Mouse (Mus musculus) forebrain, embryonic 12.5 days (tissue): ENCODE measurements at regions not wholly inside any gene's neighbourhood (a gene's known extent, or its start where the extent isn't known, plus 50 kb on each side); places are given as distances from the start of the nearest gene placed in this dataset.

Experiments
- ATAC-seq: fragments of 200-750 bp; cut with Nextera tagmentation; 2 replicates; pipeline ENCODE4 v1.8.0; 2017; ENCODE audit warnings: moderate TSS enrichment; ENCODE audit not compliant: low FRiP score
- H3K27ac ChIP-seq: fragments of 300-500 bp; sonication (generic); 2 replicates; pipeline ENCODE4 v1.5.1; 2016; ENCODE audit warnings: mild to moderate bottlenecking
- H3K27me3 ChIP-seq: fragments of 300-500 bp; sonication (generic); 2 replicates; pipeline ENCODE4 v1.6.1; 2016; ENCODE audit warnings: mild to moderate bottlenecking
- H3K36me3 ChIP-seq: fragments of 300-500 bp; sonication (generic); replicated peaks from 2 replicates; pipeline ENCODE4 v1.6.1; 2016; ENCODE audit warnings: mild to moderate bottlenecking
- H3K4me1 ChIP-seq: fragments of 300-500 bp; sonication (generic); 2 replicates; pipeline ENCODE4 v1.6.1; 2016
- H3K4me2 ChIP-seq: fragments of 300-500 bp; sonication (generic); 2 replicates; pipeline ENCODE4 v1.6.1; 2016; ENCODE audit warnings: mild to moderate bottlenecking, moderate library complexity
- H3K4me3 ChIP-seq: fragments of 300-500 bp; sonication (generic); replicated peaks from 2 replicates; pipeline ENCODE4 v1.5.1; 2016; ENCODE audit warnings: mild to moderate bottlenecking
- H3K9ac ChIP-seq: fragments of 300-500 bp; sonication (generic); 2 replicates; pipeline ENCODE4 v1.6.1; 2016; ENCODE audit warnings: mild to moderate bottlenecking
- H3K9me3 ChIP-seq: fragments of 300-500 bp; sonication (generic); 2 replicates; pipeline ENCODE4 v1.6.1; 2016
- WGBS: fragments of 180-500 bp; shearing (Covaris S2); methylation state at CpG from one replicate; pipeline ENCODE4 v1.1.7; 2016; 5-methylcytosine and 5-hydroxymethylcytosine counted together

GRCm38 (mm10) chr7:83140658-83141057, 273.5 kb downstream of the Mex3b start:
- H3K9ac ChIP-seq: no peak overlapping the region
- H3K27me3 ChIP-seq: no peaks in the 10 kb centered on the region
- no peak overlapping the region for H3K4me3 ChIP-seq
- no peak overlapping the region for H3K4me2 ChIP-seq
- WGBS: 88% methylated on average over 3 of the region's 3 CpGs
- H3K27ac ChIP-seq: no peak overlapping the region
- no peaks in the 10 kb centered on the region for H3K36me3 ChIP-seq
- no peaks in the 10 kb centered on the region for H3K9me3 ChIP-seq
- H3K4me1 ChIP-seq: no peaks in the 10 kb centered on the region
- no peak for ATAC-seq

DNA sequence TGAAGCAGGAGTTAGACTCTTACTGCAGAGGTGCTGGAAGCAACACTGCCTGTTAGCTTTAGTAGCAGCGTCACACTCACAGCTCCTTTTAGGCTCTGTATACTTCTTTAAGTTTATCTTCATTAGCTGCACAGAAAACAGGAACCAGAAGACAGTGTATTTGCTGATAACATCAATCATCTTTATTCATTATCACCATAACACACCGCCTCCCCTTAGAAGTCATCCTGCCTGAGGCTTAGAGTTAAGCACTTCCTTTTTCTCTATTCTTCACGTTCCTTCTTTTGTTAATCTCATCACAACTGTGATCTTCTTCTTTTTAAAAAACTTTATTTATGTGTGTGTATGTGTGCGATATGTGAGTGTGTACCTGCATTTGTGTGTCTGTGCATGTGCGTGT, 276.9 kb downstream of the Mex3b start:
- 84% methylated on average over 5 of the region's 5 CpGs for WGBS

DNA sequence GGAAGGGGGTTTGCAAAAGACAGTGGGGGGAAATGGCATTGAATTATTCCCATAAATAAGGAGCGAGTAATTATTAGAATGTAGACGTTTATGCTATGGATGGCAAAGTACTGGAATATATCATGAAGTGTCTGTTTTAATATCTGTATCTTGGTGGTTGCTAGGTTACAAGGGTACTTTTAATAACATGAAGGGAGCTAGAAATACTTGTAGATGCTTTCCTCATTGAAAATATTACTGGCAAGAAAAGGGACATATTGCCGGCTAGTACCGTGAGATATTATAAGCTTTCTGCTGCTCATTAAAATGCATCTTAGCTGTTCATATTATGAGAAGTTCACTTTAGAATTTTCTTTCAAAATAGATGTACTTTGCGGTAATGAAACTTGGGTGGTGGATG, 278.4 kb downstream of the Mex3b start:
- no peaks in the 10 kb centered on the region for H3K4me1 ChIP-seq
- no peak overlapping the region for H3K4me2 ChIP-seq
- no peaks in the 10 kb centered on the region for H3K9me3 ChIP-seq
- H3K9ac ChIP-seq: no peak overlapping the region
- H3K27me3 ChIP-seq: no peaks in the 10 kb centered on the region
- H3K27ac ChIP-seq: no peak overlapping the region
- no peak for ATAC-seq
- no peak overlapping the region for H3K4me3 ChIP-seq
- H3K36me3 ChIP-seq: no peaks in the 10 kb centered on the region
- 90% methylated on average over 5 of the region's 5 CpGs for WGBS

More for the DNA sequence above, 276.9 kb downstream of the Mex3b start:
- Histone ChIP-seq H3K4me1 (no peaks in the 10 kb centered on the region), H3K27ac (no peak overlapping the region), H3K27me3 (no peaks in the 10 kb centered on the region), H3K36me3 (no peaks in the 10 kb centered on the region), H3K9ac (no peak overlapping the region), H3K4me3 (no peak overlapping the region), H3K9me3 (no peaks in the 10 kb centered on the region), H3K4me2 (no peak overlapping the region)
- ATAC-seq: no peak

DNA sequence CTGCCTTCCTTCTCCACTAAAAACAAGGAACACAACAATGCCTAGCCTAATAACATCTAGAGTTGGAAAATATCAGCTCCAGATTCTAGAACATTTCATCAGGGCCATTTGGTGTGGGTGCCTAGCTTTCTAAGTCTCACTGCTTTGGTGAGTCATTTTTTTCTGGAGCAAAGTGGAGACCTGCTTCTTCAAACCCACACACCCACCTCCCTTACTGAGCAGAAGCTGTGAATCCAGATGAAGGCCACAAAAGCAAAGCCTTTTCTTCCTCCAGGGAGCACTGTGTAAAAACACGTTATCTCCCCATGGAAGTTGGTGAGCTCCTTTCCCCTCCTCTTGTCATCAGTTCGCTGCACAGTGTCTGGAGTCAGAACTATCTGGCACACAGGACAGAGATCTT, 294.1 kb downstream of the Mex3b start:
- Histone ChIP-seq H3K4me1 (no peaks in the 10 kb centered on the region), H3K36me3 (no peaks in the 10 kb centered on the region), H3K4me2 (no peak overlapping the region), H3K9me3 (no peaks in the 10 kb centered on the region), H3K4me3 (no peak overlapping the region), H3K27me3 (no peaks in the 10 kb centered on the region), H3K27ac (no peak overlapping the region), H3K9ac (no peak overlapping the region)
- no peak for ATAC-seq
- WGBS: 83% methylated on average over 2 of the region's 2 CpGs

- H3K9ac ChIP-seq: no peak overlapping the region
- no peak overlapping the region for H3K4me3 ChIP-seq
- no peaks in the 10 kb centered on the region for H3K4me1 ChIP-seq
- H3K9me3 ChIP-seq: no peaks in the 10 kb centered on the region
- ATAC-seq: no peak
- no peaks in the 10 kb centered on the region for H3K27me3 ChIP-seq
- no peaks in the 10 kb centered on the region for H3K36me3 ChIP-seq
- no peak overlapping the region for H3K4me2 ChIP-seq
- H3K27ac ChIP-seq: no peak overlapping the region
- WGBS: 89% methylated on average over 3 of the region's 3 CpGs
These were observed 295.7 kb downstream of the Mex3b start for GRCm38 (mm10) chr7:83162868-83163267.

- H3K27ac ChIP-seq: no peak overlapping the region
- no peak overlapping the region for H3K9ac ChIP-seq
- ATAC-seq: no peak
- H3K4me2 ChIP-seq: no peak overlapping the region
- H3K36me3 ChIP-seq: no peaks in the 10 kb centered on the region
- no peaks in the 10 kb centered on the region for H3K4me1 ChIP-seq
- H3K9me3 ChIP-seq: no peaks in the 10 kb centered on the region
- no peak overlapping the region for H3K4me3 ChIP-seq
- no peaks in the 10 kb centered on the region for H3K27me3 ChIP-seq
- WGBS: 100% methylated on average over 1 of the region's 1 CpGs
These were observed 312.3 kb downstream of the Mex3b start for GRCm38 (mm10) chr7:83179403-83179802.

DNA sequence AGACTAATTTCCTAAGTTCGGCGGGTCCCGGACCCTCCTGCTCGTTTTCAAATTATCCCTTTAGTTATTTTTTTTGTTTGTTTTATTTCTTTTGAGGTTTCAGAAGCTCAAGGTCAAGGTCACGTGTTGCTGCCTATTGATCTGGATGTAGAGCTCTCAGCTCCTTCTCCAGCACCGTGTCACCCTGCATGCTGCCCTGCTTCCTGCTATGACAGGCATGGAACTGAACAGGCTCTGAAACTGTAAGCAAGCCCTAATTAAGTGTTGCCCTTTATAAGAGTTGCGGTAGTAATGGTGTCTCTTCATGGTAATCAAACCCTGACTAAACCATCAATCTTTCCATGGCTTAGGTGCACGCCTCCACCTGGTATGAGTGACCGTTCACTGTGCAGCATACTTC, 319.2 kb downstream of the Mex3b start:
- no peak overlapping the region for H3K4me2 ChIP-seq
- no peaks in the 10 kb centered on the region for H3K9me3 ChIP-seq
- H3K27ac ChIP-seq: no peak overlapping the region
- H3K27me3 ChIP-seq: no peaks in the 10 kb centered on the region
- no peak overlapping the region for H3K9ac ChIP-seq
- 91% methylated on average over 9 of the region's 9 CpGs for WGBS
- H3K4me1 ChIP-seq: no peaks in the 10 kb centered on the region
- no peaks in the 10 kb centered on the region for H3K36me3 ChIP-seq
- no peak overlapping the region for H3K4me3 ChIP-seq
- ATAC-seq: no peak

DNA sequence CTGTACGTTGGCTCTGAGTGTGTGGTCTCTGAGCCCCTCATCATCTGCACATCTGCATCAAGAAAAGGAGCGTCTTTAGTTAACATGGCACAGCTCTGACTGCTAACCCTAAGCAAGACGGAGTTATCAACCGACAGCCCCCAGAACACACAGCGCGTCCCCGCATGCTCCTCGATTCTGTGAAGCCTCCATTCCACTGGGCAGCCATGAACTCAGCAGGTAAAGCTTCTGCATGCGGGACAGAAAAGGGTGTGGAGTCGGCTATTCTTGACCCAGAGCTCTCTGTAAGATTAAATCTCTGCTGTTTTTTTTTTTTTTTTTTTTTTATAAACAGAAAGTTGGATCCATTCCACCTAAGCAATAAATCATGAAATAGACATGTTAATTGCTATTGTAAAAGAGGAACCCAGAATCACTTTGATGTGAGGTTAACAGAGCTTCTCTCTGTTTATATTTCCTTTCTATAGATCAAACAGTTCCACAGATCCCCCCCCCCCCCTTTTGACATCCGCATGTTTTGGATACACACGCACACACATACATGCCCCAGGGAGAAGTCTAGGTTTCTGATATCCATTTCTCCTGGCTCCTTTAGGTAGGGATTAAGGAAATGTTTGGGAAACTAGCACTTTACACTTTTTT, 328.9 kb downstream of the Mex3b start:
- ATAC-seq: no peak
- Histone ChIP-seq H3K4me2 (no peak overlapping the region), H3K9ac (no peak overlapping the region), H3K4me3 (no peak overlapping the region), H3K27ac (no peak overlapping the region), H3K4me1 (peaks cover 8% of the 10 kb centered on the region), H3K27me3 (no peaks in the 10 kb centered on the region), H3K9me3 (no peaks in the 10 kb centered on the region), H3K36me3 (no peaks in the 10 kb centered on the region)
- WGBS: 91% methylated on average over 12 of the region's 12 CpGs

DNA sequence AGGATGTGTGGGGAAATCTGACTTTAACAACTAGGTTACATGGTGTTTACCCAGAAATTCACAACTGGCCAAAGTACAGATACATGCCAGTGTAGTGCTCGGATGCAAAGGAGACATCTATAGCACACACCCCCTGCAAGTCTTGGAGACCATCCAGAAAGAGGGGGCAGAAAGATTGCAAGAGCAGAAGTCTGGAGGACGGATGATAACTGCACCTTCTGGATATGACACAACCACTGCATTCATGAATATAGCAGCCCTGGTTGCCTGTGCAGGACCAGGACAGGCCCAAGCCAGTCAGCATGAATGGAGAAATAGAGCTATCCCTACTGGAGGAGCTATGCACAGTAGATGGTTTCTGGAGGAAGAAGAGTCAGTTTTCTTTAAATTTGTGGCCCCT, 330.4 kb downstream of the Mex3b start:
- H3K9ac ChIP-seq: no peak overlapping the region
- WGBS: 68% methylated on average over 2 of the region's 2 CpGs
- H3K27me3 ChIP-seq: no peaks in the 10 kb centered on the region
- no peak for ATAC-seq
- no peak overlapping the region for H3K27ac ChIP-seq
- peaks cover 23% of the 10 kb centered on the region for H3K4me1 ChIP-seq
- H3K4me3 ChIP-seq: no peak overlapping the region
- H3K9me3 ChIP-seq: no peaks in the 10 kb centered on the region
- no peaks in the 10 kb centered on the region for H3K36me3 ChIP-seq
- H3K4me2 ChIP-seq: no peak overlapping the region

DNA sequence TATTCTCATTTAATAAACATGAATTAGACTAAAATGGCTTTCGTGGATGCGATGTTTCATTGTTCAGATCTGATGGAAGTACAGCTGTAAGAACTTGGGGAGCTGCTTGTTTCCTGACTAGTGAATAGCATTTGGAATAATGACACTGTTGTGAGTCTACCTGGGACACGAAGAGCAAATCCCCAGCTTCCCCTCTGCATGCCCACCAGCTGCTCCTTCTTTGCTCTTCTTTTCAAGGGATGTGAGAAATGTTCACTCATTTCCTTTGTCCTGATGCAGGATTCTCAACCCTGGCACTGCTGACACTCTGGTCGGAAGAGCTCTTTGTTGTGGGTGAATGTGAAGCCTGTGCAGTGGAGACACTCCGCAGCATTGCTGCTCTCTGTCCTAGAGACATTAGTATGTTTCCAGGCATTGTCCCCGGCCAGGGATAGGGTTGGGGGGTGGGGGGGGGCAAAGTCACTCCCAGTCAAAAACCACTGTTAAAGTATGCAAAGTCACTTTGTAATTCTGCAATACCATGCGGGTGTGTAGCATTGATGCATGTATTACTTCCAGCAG, 334.1 kb downstream of the Mex3b start:
- peak; percentile 44; the same call in 1 of the 2 replicates for ATAC-seq
- 40% methylated on average over 7 of the region's 7 CpGs for WGBS
- H3K27me3 ChIP-seq: peaks cover 3% of the 10 kb centered on the region; the same call in 1 of the 2 replicates

DNA sequence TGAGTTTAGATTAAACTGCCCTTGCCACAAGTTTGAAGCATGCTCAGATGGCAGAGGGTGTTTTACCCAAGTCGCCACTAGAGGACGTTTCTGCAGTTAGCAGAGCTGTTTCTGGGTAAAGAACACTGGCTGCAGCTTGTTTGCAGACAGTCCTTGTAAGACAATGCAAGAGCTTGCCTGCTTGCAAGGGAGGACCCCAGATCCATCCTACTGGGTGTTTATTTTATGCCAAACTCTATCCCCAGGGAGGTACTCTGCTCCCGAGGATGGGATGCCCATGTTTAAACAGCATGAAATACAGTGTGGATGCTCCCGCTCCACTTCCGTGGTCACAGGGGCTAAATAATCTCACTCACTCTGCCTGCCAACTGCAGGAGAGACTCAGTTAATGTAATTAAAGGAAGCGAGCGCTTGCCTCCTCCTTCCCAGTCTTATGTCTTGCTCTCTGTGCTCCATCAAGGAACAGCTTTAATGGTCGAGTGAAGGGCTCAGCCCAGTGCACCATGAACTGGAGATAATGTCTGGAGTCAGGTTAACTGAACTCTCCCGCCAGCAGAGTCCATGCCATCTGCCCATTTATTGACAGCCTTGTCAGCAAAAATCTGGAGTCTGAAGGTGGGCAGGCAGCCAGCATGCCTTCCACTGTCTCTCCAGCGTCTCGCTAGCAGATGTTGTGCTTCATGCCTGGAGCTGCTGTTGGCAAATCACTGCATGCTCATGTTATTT, 334.8 kb downstream of the Mex3b start:
- 10% methylated on average over 11 of the region's 11 CpGs for WGBS
- Histone ChIP-seq H3K4me3 (peak overlapping the region; percentile 19), H3K9ac (peak overlapping the region; percentile 40), H3K27ac (peak overlapping the region; percentile 91), H3K9me3 (no peaks in the 10 kb centered on the region), H3K36me3 (no peaks in the 10 kb centered on the region), H3K4me2 (peak overlapping the region; percentile 54), H3K27me3 (peaks cover 3% of the 10 kb centered on the region; the same call in 1 of the 2 replicates), H3K4me1 (peaks cover 50% of the 10 kb centered on the region)
- peak; percentile 82 for ATAC-seq

More for the DNA sequence above, 334.1 kb downstream of the Mex3b start:
- H3K9me3 ChIP-seq: no peaks in the 10 kb centered on the region
- H3K4me3 ChIP-seq: no peak overlapping the region
- H3K27ac ChIP-seq: peak overlapping the region; percentile 91
- H3K36me3 ChIP-seq: no peaks in the 10 kb centered on the region
- H3K9ac ChIP-seq: peak overlapping the region; percentile 18; the same call in 1 of the 2 replicates
- H3K4me2 ChIP-seq: peak overlapping the region; percentile 54
- peaks cover 50% of the 10 kb centered on the region for H3K4me1 ChIP-seq

DNA sequence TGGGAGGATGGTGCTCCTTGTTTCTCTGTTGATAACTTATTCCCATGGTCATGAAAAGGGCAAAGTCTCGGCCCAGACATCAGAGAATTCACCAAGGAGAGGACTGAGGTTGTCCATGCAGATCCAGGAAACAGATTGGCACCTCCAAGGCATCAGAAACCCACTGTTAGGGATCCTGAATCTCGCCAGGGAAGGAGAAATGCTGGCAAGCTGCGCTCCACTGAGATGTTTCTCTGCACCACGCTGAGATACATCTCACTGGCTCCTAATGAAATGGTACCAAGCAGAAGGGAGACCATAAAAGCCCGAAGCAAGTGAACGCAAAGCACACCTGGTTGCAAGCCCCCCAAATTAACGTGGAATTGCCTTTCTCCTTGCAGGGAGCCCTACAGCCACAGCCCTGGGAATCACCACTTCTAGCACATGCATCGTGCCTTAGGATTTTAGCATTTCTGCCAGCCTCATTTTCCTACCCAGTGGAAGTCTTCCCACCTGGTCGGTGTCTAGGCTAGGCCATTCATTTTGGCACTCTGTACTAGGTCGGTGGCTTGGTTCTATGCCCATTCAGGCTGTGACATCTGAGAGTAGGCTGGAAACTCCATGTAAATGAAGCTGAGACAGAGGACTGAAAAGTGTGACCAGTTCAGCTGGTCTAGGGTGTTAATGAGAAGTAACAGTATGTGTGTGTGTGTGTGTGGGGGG, 336.3 kb downstream of the Mex3b start:
- H3K36me3 ChIP-seq: no peaks in the 10 kb centered on the region
- H3K4me3 ChIP-seq: no peak overlapping the region
- H3K9ac ChIP-seq: no peak overlapping the region
- peaks cover 50% of the 10 kb centered on the region for H3K4me1 ChIP-seq
- H3K9me3 ChIP-seq: no peaks in the 10 kb centered on the region
- peak; percentile 42; the same call in 1 of the 2 replicates for ATAC-seq
- peaks cover 3% of the 10 kb centered on the region; the same call in 1 of the 2 replicates for H3K27me3 ChIP-seq
- no peak overlapping the region for H3K4me2 ChIP-seq
- H3K27ac ChIP-seq: peak overlapping the region; percentile 91
- WGBS: 70% methylated on average over 10 of the region's 10 CpGs
